Comparison of ENCODE assay signal across 1 mouse cellular context in the genomic region with DNA sequence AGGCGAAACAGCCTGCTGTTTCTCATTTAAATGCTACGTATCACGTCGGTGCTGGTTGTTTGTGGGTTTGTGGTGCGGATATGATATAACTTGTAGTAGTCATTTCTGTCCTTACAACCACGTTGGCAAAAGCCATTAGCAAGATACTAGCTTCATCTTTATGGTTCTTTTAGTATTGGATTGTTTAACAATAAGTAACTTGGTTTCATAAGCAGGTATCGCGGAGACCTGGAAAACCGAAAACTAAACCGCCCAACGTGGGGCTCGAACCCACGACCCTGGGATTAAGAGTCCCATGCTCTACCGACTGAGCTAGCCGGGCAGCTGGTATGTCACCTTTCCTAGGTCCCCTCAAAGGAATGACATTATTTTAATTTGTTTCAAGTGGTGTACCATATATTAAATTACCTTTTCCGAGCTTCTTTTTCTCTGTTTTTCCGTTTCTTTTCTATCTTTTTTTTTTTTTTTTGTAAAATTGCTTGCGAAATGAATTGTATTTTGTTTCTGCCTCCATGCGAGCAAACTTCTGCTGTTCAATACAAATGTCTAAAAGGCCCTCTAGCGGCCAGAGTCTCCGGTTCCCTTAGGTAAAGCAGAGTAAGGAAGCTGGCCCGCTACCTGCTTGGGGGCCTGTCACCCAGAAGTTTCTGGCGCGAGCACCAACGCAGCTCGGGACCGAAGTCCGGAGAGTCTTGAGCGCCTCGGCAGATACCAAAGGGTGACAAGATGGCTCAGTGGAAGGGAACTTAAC.
TF ChIP-seq lines count a peak whose summit lies in the region.

No protein-coding gene starts in this region.

TF ChIP-seq in CH12.LX, 34 proteins besides CTCF, POLR2A, EP300 and RAD21:
- peak; percentile 89 for TF ChIP-seq MYC (IDR thresholded peaks at IDR 0.05; ENCODE audit: low read depth, low read length)
- peak; percentile 86 for TF ChIP-seq E2F4 (IDR thresholded peaks at IDR 0.05; ENCODE audit: insufficient replicate concordance, low read depth, low read length)
- no peak for TF ChIP-seq NELFE (IDR thresholded peaks at IDR 0.05; ENCODE audit: low read depth, low read length)
- peak; percentile 37 for TF ChIP-seq MXI1 (IDR thresholded peaks at IDR 0.05; ENCODE audit: low read depth, low read length)
- TF ChIP-seq ELF1 (IDR thresholded peaks at IDR 0.05; ENCODE audit: low read depth, low read length): peak; percentile 96
- TF ChIP-seq ZMIZ1 (IDR thresholded peaks at IDR 0.05; ENCODE audit: low read depth, low read length): no peak
- TF ChIP-seq POLR2AphosphoS2 (IDR thresholded peaks at IDR 0.05; ENCODE audit: low read depth, low read length): no peak
- TF ChIP-seq PAX5 (IDR thresholded peaks at IDR 0.05; ENCODE audit: low read length): no peak
- no peak for TF ChIP-seq RCOR1 (conservative IDR thresholded peaks at IDR 0.05; ENCODE audit: low read depth, low read length)
- TF ChIP-seq KAT2A (IDR thresholded peaks at IDR 0.05; ENCODE audit: insufficient replicate concordance, low read length): peak; percentile 71; the same call in 1 of the 2 replicates
- peak; percentile 96 for TF ChIP-seq MAFK (IDR thresholded peaks at IDR 0.05; ENCODE audit: insufficient replicate concordance, low read length)
- TF ChIP-seq CHD1 (IDR thresholded peaks at IDR 0.05; ENCODE audit: low read depth, low read length): no peak
- no peak for TF ChIP-seq GABPA (IDR thresholded peaks at IDR 0.05; ENCODE audit: insufficient replicate concordance, low read depth, low read length)
- peak; percentile 97 for TF ChIP-seq JUND (conservative IDR thresholded peaks at IDR 0.05; ENCODE audit: low read depth, low read length)
- peak; percentile 22 for TF ChIP-seq HCFC1 (IDR thresholded peaks at IDR 0.05; ENCODE audit: low read depth, low read length)
- peak; percentile 65 for TF ChIP-seq NRF1 (IDR thresholded peaks at IDR 0.05; ENCODE audit: low read depth, low read length)
- peak; percentile 80 for TF ChIP-seq ZNF384 (IDR thresholded peaks at IDR 0.05; ENCODE audit: low read depth, low read length)
- TF ChIP-seq CHD2 (IDR thresholded peaks at IDR 0.05; ENCODE audit: low read length): no peak
- peak; percentile 62 for TF ChIP-seq SMC3 (IDR thresholded peaks at IDR 0.05; ENCODE audit: low read depth, low read length)
- TF ChIP-seq MEF2A (IDR thresholded peaks at IDR 0.05; ENCODE audit: borderline replicate concordance, low read depth, low read length): 0 out of 2 replicates have a peak, but pooled peaks have one; percentile 8
- TF ChIP-seq TBP (conservative IDR thresholded peaks at IDR 0.05; ENCODE audit: low read depth, low read length): peak; percentile 100
- no peak for TF ChIP-seq ZKSCAN1 (IDR thresholded peaks at IDR 0.05; ENCODE audit: borderline replicate concordance, low read depth, low read length)
- TF ChIP-seq MAX (IDR thresholded peaks at IDR 0.05; ENCODE audit: low read length): peak; percentile 9; the same call in 1 of the 2 replicates
- TF ChIP-seq JUN (IDR thresholded peaks at IDR 0.05; ENCODE audit: insufficient read depth, low read depth, low read length): peak; percentile 74
- peak; percentile 83 for TF ChIP-seq IRF4 (IDR thresholded peaks at IDR 0.05; ENCODE audit: low read depth, low read length)
- no peak for TF ChIP-seq SIN3A (IDR thresholded peaks at IDR 0.05; ENCODE audit: low read length)
- 0 out of 2 replicates have a peak, but pooled peaks have one; percentile 33 for TF ChIP-seq BHLHE40 (IDR thresholded peaks at IDR 0.05; ENCODE audit: low read depth, low read length)
- TF ChIP-seq USF1 (IDR thresholded peaks at IDR 0.05; ENCODE audit: low read depth, low read length): no peak
- TF ChIP-seq ETS1 (conservative IDR thresholded peaks at IDR 0.05; ENCODE audit: low read depth, low read length): peak; percentile 52; the same call in 1 of the 2 replicates
- 0 out of 2 replicates have a peak, but pooled peaks have one; percentile 14 for TF ChIP-seq ZC3H11A (IDR thresholded peaks at IDR 0.05; ENCODE audit: low read depth, low read length)
- no peak for TF ChIP-seq MAZ (IDR thresholded peaks at IDR 0.05; ENCODE audit: low read depth, low read length)
- peak; percentile 82 for TF ChIP-seq UBTF (IDR thresholded peaks at IDR 0.05; ENCODE audit: low read depth, low read length)
- TF ChIP-seq TCF12 (IDR thresholded peaks at IDR 0.05; ENCODE audit: low read depth, low read length): 0 out of 2 replicates have a peak, but pooled peaks have one; percentile 38
TF ChIP-seq in CH12.LX: peak in this region for 21.
